Mouse (Mus musculus): ENCODE measurements around the gene Gm10142. TPM values are rescaled to one million over a fixed set of nuclear protein-coding genes. Genes with fewer than 3 reads are reported as not detected.
"Not testable (repeated sequence)": the region's sequence is repeated elsewhere in the genome, so short reads cannot be mapped to it uniquely, and the experiment has no call there.

Gm10142 gene
- total RNA-seq (2021) = not detected

DNA sequence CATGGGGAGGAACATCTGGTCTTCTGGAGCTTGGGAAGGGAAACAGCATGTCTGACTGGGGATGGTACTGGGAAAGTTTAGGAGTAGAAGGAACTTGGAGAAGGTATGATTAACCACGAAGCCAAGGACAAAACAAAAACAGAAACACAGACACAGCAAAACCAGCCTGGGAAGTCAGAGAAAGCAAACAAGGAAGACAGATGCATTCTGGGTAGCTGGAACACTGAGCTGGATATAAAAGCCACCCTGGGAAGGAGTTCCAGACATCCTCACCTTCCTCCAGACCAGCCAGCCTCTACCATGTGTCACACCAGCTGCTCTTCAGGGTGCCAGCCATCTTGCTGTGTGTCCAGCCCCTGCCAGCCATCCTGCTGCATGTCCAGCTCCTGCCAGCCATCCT is at the start of gene Gm10142:
Gene Gm10142, plus strand, starts transcription at position 301 of the 400 bp plus-strand sequence.
- no peak for DNase-seq (ENCODE audit: extremely low spot score in 1 of 2, low spot score in 1 of 2)

DNA sequence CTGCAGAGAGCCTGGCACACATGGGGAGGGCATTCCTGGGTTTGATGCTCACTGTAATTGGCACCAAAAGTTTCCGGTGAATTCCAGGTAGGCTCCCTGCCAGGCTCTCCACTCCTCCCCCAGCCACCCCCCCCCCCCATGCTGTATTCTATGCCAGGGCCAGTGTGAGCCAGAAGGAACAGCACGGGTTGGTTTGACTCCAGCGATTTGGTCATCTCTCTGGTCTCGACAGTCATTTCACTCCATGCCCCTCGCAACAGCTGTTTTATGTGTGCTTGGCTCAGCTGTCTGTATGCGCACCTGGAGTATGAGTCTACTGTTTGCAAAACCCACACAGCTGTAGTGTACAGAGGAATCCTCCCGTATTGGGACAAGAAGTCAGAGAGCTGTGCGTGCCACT is 49.3 kb upstream of the Gm10142 start:
- no peak for DNase-seq (ENCODE audit: extremely low spot score in 1 of 2, low spot score in 1 of 2)

DNA sequence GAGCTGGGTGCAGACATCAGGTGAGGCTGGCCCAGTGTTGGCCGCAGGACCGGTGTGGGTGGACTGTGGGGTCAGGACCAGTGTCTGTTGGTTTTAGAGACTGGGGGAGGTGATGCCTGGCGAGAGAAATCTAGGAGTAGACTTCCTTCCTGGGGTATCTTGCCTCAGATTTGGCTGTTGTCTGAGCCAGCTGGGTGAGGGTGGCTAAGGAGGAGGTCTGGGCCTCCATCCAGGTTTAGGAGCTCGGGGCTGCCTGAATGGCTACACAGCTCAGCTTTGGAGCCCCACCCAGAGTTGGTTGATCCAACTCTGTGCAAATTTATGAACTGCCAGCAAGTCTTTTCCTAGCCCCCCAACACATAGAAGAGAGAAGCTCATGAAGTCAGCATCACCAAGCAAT is 48.2 kb upstream of the Gm10142 start:
- DNase-seq (ENCODE audit: extremely low spot score in 1 of 2, low spot score in 1 of 2) = no peak

DNA sequence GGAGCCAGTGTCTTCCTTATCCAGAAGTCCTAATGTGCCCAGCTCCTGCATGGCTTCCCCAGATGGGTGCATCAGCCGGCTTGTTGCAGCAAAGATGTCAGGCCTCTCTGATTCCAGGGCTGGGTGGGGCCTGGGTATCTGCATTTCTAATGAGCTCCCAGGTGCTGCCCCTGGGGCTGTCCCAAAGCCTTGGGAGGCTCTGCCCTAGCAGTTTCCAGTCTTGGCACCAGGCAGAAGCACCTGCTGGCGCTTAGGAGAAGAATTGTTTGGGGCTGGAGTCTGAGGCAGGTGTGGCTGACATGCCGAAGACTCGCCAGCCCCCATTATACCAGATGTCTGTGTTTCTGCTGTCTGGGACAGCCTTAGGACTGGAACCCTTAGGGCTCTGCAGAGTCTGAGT is 44.9 kb upstream of the Gm10142 start:
- DNase-seq (ENCODE audit: extremely low spot score in 1 of 2, low spot score in 1 of 2) = no peak

DNA sequence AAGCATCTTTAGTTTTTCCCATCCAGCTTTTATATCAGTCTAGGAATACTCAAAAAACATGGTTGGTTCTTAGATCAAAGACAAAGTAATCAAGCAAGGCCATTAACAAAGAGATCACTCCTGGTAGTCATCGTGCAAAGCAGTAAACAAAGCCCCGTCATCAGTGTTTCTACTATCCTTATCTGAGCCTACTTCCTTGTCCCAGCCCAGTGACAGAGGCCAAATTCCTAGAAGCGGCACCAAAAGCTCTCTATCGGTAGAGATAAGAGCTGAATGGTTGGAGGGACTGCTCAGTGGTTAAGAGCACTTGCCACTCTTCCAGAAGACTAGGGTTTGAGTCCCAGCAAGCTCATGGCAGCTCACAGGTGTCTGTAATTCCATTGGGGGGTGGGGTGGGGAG is 44.1 kb upstream of the Gm10142 start:
- DNase-seq (ENCODE audit: extremely low spot score in 1 of 2, low spot score in 1 of 2) = no peak

DNA sequence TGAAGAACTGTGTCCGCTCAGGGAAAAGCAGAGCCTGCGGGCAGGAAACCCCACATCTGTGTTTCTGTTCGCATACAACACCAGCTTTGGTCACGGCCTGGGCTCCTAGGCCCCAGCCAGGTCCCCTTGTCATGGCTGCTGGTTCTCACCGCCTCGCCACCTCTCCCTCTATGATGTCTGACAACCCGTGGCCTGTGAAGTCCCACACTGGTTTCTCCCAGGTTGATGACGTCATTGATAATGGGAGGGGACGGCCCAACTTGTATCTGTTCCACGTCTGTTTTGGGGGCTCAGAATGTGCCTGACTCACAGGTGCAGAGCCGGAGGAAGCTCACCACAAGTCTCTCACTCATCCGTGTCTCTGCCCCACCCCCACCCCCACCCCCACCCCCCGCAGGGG is 41.8 kb upstream of the Gm10142 start:
- no peak for DNase-seq (ENCODE audit: extremely low spot score in 1 of 2, low spot score in 1 of 2)

DNA sequence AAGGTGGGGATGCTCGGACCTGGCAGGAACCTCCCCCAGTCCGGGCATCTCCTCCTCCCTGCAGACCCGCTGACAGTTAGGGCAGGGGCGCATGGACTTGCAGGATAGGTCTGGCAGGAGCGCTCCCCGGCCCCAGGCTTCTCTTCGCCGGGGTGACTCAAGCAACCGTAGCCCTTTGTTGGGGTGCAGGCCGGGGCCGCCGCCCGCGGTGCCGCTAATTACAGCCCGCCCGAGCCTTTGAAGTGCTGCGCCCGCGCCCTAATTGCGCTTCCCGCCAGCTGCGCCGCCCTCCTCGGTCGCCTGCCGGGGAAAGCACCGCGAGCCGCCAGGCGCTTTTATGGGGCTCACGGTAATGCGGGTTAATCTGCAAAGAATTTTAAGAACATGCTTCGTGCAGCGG is 38.0 kb upstream of the Gm10142 start:
- DNase-seq (ENCODE audit: extremely low spot score in 1 of 2, low spot score in 1 of 2) = no peak

DNA sequence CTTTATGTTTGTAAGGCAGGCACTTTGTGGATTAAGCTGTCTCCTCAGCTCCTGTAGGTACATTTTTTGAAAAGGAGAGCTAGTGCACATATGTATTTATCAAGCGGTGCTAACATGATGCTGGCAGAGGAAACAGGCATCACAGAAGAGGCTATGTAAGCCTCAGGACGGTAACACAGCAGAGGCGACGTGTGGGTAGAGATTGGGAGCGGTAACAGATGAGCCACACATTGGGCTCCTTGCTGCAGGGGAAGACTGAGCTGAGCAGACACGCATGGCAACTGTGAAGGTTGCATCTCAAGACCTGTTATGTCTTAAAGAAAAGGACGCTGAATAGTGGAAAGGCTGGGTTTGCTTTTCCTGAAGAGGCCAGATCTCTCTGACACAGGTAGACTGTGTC is 32.6 kb upstream of the Gm10142 start:
- no peak for DNase-seq (ENCODE audit: extremely low spot score in 1 of 2, low spot score in 1 of 2)

DNA sequence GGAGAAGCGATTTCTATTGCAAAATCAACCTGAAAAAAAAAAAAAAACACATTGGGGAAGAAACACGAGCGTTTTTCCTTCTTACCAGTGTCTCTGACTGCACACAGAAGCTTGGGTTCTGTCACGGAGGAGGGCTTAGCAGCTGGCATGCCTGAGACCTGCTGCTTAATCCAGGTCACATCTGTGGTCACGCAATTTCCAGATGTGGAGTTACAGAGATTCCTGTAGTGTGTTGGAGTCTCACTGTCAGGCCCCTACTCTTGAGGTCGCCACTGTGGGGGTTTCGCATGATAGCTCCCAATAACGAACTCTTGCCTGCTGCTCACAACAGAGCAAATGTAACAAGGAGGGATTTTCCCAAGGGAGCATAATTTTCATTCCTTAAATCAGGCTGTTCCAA is 31.4 kb upstream of the Gm10142 start:
- no peak for DNase-seq (ENCODE audit: extremely low spot score in 1 of 2, low spot score in 1 of 2)

DNA sequence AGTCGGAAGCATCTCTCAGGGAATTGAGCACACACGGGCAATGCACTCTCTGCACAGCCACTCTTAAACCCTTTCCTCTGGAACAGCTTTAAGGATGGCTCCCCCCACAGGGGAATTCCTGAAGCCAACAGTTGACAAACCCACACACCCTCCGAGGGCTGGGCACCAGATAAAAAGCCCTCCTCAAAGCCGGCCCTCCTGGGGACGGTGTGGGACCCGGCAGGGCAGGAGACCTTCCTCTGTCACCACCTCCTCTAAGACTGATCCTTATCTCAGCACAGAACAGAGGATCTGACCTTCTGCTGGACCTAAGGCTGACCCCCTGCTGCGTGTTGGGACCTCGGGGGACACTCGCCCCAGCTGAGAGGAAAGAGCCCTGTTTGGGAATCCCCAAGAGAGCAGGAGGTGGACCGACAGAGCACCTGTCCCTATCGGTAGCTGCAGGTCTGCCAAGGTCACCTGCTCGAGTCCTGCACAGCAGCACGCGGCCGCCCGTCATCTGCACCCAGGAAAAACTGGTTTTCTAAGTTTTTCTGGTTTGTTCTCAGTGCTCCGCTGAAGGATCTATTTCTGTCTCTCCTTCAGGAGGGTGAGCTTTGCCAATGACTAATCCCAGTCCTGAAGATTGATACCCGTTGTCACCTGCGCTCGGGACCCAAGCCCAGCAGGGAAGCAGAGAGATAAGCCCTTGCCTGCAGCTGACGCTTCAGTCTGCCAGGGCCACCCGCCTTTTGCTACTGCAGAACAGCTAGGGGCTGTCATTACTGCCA is 29.5 kb upstream of the Gm10142 start, which contains the start of gene Tspear:
Gene Tspear, plus strand, starts transcription at position 675 of the 770 bp plus-strand sequence.
- DNase-seq (ENCODE audit: extremely low spot score in 1 of 2, low spot score in 1 of 2) = no peak

DNA sequence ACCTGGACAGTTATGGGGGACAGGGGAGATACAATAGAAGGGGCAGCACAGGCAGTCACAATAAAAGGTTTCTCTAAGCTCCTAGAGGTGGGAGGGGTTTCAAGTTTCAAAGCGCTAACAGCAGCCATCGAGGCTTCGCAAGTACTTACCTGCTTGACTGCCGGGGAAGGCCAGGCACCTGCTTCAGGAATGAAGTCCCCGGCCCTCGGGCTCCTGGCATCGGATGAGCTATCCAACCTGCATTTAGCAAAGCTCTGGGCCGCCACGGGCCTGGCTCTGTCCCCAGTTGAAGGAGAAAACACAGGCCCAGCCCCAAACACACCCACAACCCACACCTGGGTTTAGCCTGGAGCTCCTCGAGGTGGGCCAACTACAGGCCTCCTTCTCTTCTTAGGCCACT is 28.6 kb upstream of the Gm10142 start:
- no peak for DNase-seq (ENCODE audit: extremely low spot score in 1 of 2, low spot score in 1 of 2)

DNA sequence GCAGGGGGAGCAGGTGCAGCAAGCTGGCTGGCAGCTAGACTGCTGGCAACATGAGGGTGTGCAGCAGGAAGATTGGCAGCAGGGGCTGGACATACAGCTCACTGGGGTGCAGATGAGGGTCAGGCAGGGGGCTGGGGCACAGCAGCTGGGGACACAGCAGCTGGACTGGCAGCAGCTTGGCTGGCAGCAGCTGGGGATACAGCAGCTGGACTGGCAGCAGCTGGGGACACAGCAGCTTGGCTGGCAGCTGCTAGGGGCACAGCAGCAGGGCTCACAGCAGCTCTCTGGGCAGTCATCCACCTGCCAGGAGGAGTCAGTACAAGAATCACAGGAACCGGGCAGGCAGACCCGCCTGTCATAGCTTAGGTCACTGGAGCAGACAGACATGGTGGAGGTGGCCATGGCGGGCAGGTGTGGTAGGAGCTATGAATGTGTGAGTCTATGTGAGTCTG is 25.2 kb upstream of the Gm10142 start, which contains the start of gene Gm19402:
Gene Gm19402, minus strand, starts transcription at position 402 of the 452 bp plus-strand sequence.
- DNase-seq (ENCODE audit: extremely low spot score in 1 of 2, low spot score in 1 of 2) = not testable (repeated sequence)

DNA sequence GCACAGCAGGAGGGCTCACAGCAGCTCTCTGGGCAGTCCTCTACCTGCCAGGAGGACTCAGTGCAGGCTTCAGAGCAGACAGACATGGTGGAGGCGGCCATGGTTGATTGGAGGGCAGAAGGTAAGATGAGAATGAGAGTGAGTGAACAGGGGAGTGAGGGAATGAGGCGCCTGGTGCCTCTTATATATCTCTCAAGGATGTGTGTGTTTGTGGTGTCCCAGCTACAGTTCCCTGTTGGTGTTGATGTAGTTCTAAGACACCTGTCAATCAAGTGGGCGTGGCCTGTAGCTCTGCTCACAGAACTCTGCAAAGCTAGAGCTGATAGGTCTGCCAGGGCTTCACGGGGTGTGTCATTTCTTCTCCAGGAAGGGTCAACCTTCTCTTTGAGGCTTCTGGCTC is 18.5 kb upstream of the Gm10142 start, which contains the start of gene Gm9508:
Gene Gm9508, minus strand, starts transcription at position 101 of the 400 bp plus-strand sequence.
- no peak for DNase-seq (ENCODE audit: extremely low spot score in 1 of 2, low spot score in 1 of 2)

DNA sequence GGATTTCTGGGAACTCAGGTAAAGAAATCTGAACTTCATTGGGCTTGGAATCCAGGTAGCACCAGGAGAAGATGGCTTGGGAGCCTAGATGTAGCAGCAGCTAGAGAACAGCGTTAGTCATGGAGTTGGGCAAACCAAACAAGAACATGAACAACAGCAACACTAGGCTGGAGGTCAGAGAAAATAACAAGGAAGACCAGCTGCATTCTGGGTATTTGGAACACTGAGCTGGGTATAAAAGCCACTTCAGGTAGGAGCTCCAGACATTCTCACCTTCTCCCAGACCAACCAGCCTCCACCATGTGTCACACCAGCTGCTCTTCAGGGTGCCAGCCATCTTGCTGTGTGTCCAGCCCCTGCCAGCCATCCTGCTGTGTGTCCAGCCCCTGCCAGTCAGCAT is 9.3 kb upstream of the Gm10142 start, which contains the start of gene Gm10272:
Gene Gm10272, plus strand, starts transcription at position 301 of the 400 bp plus-strand sequence.
- DNase-seq (ENCODE audit: extremely low spot score in 1 of 2, low spot score in 1 of 2) = no peak

DNA sequence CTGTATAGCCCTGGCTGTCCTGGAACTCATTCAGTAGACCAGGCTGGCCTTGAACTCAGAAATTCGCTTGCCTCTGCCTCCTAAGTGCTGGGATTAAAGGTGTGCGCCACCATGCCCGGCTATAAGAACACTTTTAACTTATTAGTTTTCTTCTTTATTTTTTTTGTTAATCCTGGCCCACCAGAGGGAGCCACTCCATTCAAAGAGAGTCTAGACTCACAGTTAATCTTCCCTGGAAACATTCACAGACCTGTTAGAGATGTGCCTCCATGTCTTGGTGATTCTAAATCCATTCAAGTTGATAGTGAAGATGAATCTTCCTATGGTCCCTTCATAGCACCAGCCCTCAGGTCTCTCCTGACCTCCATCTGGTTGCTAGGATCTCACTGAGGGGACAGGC is 5.8 kb upstream of the Gm10142 start:
- peak in 1 of 2 experiments; percentile 29 for DNase-seq (ENCODE audit: extremely low spot score in 1 of 2, low spot score in 1 of 2)

DNA sequence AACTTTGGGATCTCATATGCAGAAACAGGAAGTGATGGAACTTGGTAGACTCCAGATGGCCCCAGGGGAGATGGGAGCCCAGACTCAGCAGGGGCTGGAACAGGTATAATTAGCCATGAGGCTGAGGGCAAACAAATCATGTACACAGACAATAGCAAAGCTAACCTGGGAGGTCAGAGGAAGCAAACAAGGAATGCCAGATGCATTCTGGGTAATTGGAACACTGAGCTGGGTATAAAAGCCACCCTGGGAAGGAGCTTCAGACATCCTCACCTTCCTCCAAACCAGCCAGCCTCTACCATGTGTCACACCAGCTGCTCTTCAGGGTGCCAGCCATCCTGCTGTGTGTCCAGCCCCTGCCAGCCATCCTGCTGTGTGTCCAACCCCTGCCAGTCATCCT is 4.5 kb upstream of the Gm10142 start, which contains the start of gene Gm10024:
Gene Gm10024, plus strand, starts transcription at position 301 of the 400 bp plus-strand sequence.
- DNase-seq (ENCODE audit: extremely low spot score in 1 of 2, low spot score in 1 of 2) = not testable (repeated sequence)

DNA sequence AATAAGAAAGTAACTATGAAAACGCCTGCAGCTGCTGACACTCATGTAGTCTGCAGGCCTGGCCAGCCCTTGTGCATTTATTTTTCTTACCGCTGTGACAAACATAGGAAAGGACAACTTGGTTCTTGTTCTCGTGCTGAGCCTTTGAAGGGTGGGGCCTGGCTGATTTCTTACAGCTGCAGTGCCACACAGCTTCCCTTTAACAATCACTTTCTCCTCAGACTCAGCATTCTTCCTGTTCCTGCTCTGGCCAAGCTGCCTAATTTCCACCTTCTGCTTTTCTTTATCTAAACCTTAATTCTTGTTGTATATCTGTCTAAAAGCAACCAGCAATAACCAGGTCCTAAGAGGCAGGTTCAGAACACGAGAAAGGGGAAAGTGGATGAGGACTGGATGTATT is 1.9 kb upstream of the Gm10142 start:
- no peak for DNase-seq (ENCODE audit: extremely low spot score in 1 of 2, low spot score in 1 of 2)

DNA sequence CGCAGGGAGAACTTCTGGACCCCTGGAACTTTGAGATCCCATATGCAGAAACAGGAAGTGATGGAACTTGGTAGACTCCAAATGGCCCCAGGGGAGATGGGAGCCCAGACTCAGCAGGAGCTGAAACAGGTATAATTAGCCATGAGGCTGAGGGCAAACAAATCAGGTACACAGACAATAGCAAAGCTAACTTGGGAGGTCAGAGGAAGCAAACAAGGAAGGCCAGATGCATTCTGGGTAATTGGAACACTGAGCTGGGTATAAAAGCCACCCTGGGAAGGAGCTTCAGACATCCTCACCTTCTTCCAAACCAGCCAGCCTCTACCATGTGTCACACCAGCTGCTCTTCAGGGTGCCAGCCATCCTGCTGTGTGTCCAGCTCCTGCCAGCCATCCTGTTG is 4.7 kb downstream of the Gm10142 start, which contains the start of gene Krtap12-1:
Gene Krtap12-1, plus strand, starts transcription at position 301 of the 400 bp plus-strand sequence.
- not testable (repeated sequence) for DNase-seq (ENCODE audit: extremely low spot score in 1 of 2, low spot score in 1 of 2)

DNA sequence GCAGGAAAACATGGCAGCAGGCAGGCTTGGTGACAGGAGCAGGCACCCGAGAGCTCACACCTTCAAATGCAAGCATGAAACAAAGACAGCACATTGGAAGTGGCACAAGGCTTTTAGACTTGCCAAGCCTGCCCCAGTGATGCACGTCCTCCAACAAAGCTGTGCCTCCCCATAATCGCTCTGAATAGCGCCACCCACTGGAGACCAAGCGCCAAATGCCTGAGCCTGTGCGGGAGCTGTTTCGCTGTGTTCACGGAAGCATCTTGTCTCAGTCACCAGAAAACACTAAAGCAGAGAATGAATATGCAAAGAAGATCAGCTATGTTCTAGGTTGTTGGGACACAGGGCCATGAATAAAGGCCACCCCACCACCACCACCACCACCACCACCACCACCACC is 9.2 kb downstream of the Gm10142 start:
- DNase-seq (ENCODE audit: extremely low spot score in 1 of 2, low spot score in 1 of 2) = no peak

DNA sequence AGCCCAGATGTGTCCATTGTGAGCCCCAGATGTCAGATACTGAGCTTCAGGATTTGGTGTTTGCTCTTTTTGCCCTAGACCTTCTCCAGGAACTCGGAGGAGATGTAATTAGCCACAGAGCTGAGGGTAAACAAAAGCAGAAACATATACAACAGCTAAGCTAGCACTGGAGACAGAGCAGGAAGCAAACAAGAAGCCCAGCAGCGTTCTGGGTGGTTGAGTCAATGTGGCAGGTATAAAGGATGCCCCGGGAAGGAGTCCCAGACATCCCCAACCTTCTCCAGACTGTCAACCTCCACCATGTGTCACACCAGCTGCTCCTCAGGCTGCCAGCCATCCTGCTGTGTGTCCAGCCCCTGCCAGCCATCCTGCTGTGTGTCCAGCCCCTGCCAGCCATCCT is 10.6 kb downstream of the Gm10142 start, which contains the start of gene Gm10100:
Gene Gm10100, plus strand, starts transcription at position 301 of the 400 bp plus-strand sequence.
- no peak for DNase-seq (ENCODE audit: extremely low spot score in 1 of 2, low spot score in 1 of 2)

DNA sequence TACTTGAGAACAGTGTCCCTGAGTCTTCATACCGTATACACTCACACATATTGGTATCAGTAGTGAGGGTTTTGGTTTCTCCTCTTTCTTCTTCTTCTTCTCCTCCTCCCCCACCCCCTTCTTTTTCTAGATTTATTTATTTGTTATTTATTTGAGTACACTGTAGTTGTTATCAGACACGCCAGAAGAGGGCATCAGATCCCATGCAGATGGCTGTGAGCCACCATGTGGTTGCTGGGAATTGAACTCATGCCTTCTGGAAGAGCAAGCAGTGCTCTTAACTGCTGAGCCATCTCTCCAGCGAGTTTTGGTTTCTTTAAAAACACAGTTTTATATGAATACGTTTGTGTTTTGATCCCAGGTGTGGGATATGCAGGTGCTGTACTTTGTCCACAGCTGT is 12.7 kb downstream of the Gm10142 start:
- peak in 1 of 2 experiments; percentile 20 for DNase-seq (ENCODE audit: extremely low spot score in 1 of 2, low spot score in 1 of 2)

DNA sequence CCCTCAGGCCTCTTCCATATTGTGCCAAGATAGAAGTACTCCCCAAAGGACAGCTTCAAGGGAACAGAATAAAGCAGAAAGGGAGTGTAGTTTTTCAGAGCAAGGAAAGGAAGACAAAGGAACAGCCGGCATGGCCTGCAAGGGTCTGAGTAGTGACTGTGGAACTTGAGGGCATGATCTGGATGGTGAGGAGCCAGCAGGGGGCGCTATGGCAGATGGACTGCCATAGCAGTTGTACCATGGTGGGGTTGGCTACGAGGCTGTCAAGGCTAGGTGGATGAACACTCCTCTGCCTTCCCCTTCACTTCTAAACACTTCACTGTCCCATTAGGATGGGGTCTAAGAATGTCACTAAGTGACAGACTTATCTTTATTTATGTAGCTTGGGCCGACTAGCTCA is 13.6 kb downstream of the Gm10142 start:
- DNase-seq (ENCODE audit: extremely low spot score in 1 of 2, low spot score in 1 of 2) = no peak

Data from layer of hippocampus, postnatal 25 days (tissue).